Mouse (Mus musculus) G1E (cell line): Measurements from ENCODE around the gene Rras2. TPM values are rescaled to one million over a fixed set of nuclear protein-coding genes. Genes with fewer than 3 reads are reported as not detected.

Source experiments
- ATAC-seq: 2 replicates; pipeline ENCODE4 v1.8.0; 2016; ENCODE audit warnings: mild to moderate bottlenecking; ENCODE audit not compliant: insufficient number of reproducible peaks, poor library complexity, low FRiP score, severe bottlenecking; ENCODE audit errors: extremely low read depth
- DNase-seq: peaks from one replicate; pipeline ENCODE4 v3.0.0; 2012; ENCODE audit warnings: low spot score
- H3K27me3 ChIP-seq: 2 replicates; pipeline ENCODE4 v1.6.1; 2012; ENCODE audit warnings: mild to moderate bottlenecking, low read length, inconsistent platforms; ENCODE audit not compliant: insufficient read depth
- H3K36me3 ChIP-seq: replicated peaks from 2 replicates; pipeline ENCODE3; 2012; ENCODE audit warnings: mild to moderate bottlenecking, inconsistent platforms
- H3K4me1 ChIP-seq: 2 replicates; pipeline ENCODE4 v1.6.1; 2012; ENCODE audit warnings: low read depth, low read length, inconsistent platforms, mixed read lengths; ENCODE audit not compliant: insufficient read depth
- H3K4me3 ChIP-seq: 2 replicates; pipeline ENCODE4 v1.5.1; 2012; ENCODE audit warnings: low read depth, mild to moderate bottlenecking, inconsistent platforms, low read length, moderate library complexity, mixed read lengths
- H3K9me3 ChIP-seq: replicated peaks from 2 replicates; pipeline ENCODE4 v1.6.1; 2012; ENCODE audit warnings: inconsistent platforms
- CTCF ChIP-seq: IDR thresholded peaks from 2 replicates; pipeline ENCODE4 v1.5.1; 2012; ENCODE audit warnings: low read depth, low read length, inconsistent platforms, mixed read lengths
- GATA1 ChIP-seq: IDR thresholded peaks from 2 replicates; pipeline ENCODE4 v1.6.1; 2012; ENCODE audit warnings: borderline replicate concordance, low read length, inconsistent platforms, mixed read lengths
- GATA2 ChIP-seq: IDR thresholded peaks from 2 replicates; pipeline ENCODE4 v1.6.1; 2012; ENCODE audit warnings: low read depth, low read length, inconsistent platforms, borderline replicate concordance
- POLR2AphosphoS5 ChIP-seq: IDR thresholded peaks from 2 replicates; pipeline ENCODE4 v1.6.1; 2012; ENCODE audit warnings: low read depth, low read length, inconsistent platforms; ENCODE audit not compliant: insufficient replicate concordance
- TAL1 ChIP-seq: conservative IDR thresholded peaks from 2 replicates; pipeline ENCODE4 v1.6.1; 2012; ENCODE audit warnings: low read depth, low read length, inconsistent platforms, mixed read lengths
- polyA plus RNA-seq: library from polyadenylated mRNA; stranded (reverse); fragments of >175 nt; gene quantifications from 2 replicates; pipeline ENCODE4 v1.2.3, GENCODE M21; 2012
- total RNA-seq, 2 experiments: library from RNA; stranded (forward) in 1 of 2; stranded (reverse) in 1 of 2; fragments of 200-1000 nt in 1 of 2; fragments of >200 nt in 1 of 2; fragmentation: Nextera tagmentation in 1 of 2; gene quantifications; 2 replicates each; pipeline ENCODE4 v1.2.3; 2014 to 2017

The Rras2 gene
- total and polyA plus RNA-seq, 3 experiments = 0.05 TPM; not detected in 2

GRCm38 (mm10) chr7:114151036-114151780 is 33.6 kb upstream of the Rras2 start:
- ATAC-seq (no peak), DNase-seq (no peak)
- TF ChIP-seq GATA1 (no peak), TAL1 (no peak), GATA2 (no peak), POLR2AphosphoS5 (no peak), CTCF (no peak)
- H3K27me3 ChIP-seq = 0 out of 2 replicates have a peak, but pooled peaks cover 3% of the 10 kb centered on the region
- H3K9me3 ChIP-seq = no peaks in the 10 kb centered on the region
- no peaks in the 10 kb centered on the region for H3K36me3 ChIP-seq
- no peak overlapping the region for H3K4me3 ChIP-seq
- peaks cover 2% of the 10 kb centered on the region; the same call in 1 of the 2 replicates for H3K4me1 ChIP-seq

GRCm38 (mm10) chr7:114149564-114149963 is 32.0 kb upstream of the Rras2 start:
- ATAC-seq (no peak), DNase-seq (no peak)
- Histone ChIP-seq H3K36me3 (no peaks in the 10 kb centered on the region), H3K27me3 (no peaks in the 10 kb centered on the region), H3K9me3 (no peaks in the 10 kb centered on the region), H3K4me3 (no peak overlapping the region), H3K4me1 (peaks cover 7% of the 10 kb centered on the region; the same call in 1 of the 2 replicates)
- TF ChIP-seq POLR2AphosphoS5 (no peak), TAL1 (no peak), GATA2 (no peak), CTCF (no peak), GATA1 (no peak)

- DNase-seq = no peak
- H3K36me3 ChIP-seq = no peaks in the 10 kb centered on the region
- H3K4me3 ChIP-seq = no peak overlapping the region
- ATAC-seq = no peak
- TF ChIP-seq CTCF (no peak), GATA2 (no peak), GATA1 (no peak), TAL1 (no peak), POLR2AphosphoS5 (no peak)
- peaks cover 7% of the 10 kb centered on the region; the same call in 1 of the 2 replicates for H3K4me1 ChIP-seq
- H3K27me3 ChIP-seq = no peaks in the 10 kb centered on the region
- H3K9me3 ChIP-seq = no peaks in the 10 kb centered on the region
Measured at GRCm38 (mm10) chr7:114149135-114149534, 31.6 kb upstream of the Rras2 start.

- Histone ChIP-seq H3K9me3 (no peaks in the 10 kb centered on the region), H3K4me3 (no peak overlapping the region; the same call in 1 of the 2 replicates), H3K36me3 (no peaks in the 10 kb centered on the region), H3K27me3 (no peaks in the 10 kb centered on the region), H3K4me1 (peaks cover 7% of the 10 kb centered on the region; the same call in 1 of the 2 replicates)
- TF ChIP-seq GATA2 (no peak), TAL1 (no peak), POLR2AphosphoS5 (no peak), GATA1 (no peak), CTCF (no peak)
- DNase-seq (peak; percentile 21), ATAC-seq (peak; percentile 75)
Measured at GRCm38 (mm10) chr7:114145841-114146240, 28.3 kb upstream of the Rras2 start.

- DNase-seq = no peak
- no peak overlapping the region for H3K4me3 ChIP-seq
Measured at GRCm38 (mm10) chr7:114142151-114142798, 24.7 kb upstream of the Rras2 start.

GRCm38 (mm10) chr7:114140026-114140425 is 22.4 kb upstream of the Rras2 start:
- H3K4me3 ChIP-seq = no peak overlapping the region
- no peaks in the 10 kb centered on the region for H3K36me3 ChIP-seq
- ATAC-seq (no peak), DNase-seq (no peak)
- H3K9me3 ChIP-seq = no peaks in the 10 kb centered on the region
- no peaks in the 10 kb centered on the region for H3K4me1 ChIP-seq
- TF ChIP-seq GATA2 (no peak), POLR2AphosphoS5 (no peak), CTCF (no peak), GATA1 (no peak), TAL1 (no peak)
- peaks cover 2% of the 10 kb centered on the region; the same call in 1 of the 2 replicates for H3K27me3 ChIP-seq

More at GRCm38 (mm10) chr7:114142151-114142798, 24.7 kb upstream of the Rras2 start:
- Histone ChIP-seq H3K9me3 (no peaks in the 10 kb centered on the region), H3K4me1 (peaks cover 7% of the 10 kb centered on the region; the same call in 1 of the 2 replicates), H3K27me3 (peaks cover 2% of the 10 kb centered on the region; the same call in 1 of the 2 replicates), H3K36me3 (no peaks in the 10 kb centered on the region)
- ATAC-seq = no peak
- TF ChIP-seq CTCF (no peak), TAL1 (no peak)
